Mouse (Mus musculus): ENCODE results near the gene Tbx4. TPM values are rescaled to one million over a fixed set of nuclear protein-coding genes. Genes with fewer than 3 reads are reported as not detected.

Tbx4 gene
- total and polyA plus RNA-seq, 2 experiments from 2014 or later: 0.20 to 0.47 TPM

DNA sequence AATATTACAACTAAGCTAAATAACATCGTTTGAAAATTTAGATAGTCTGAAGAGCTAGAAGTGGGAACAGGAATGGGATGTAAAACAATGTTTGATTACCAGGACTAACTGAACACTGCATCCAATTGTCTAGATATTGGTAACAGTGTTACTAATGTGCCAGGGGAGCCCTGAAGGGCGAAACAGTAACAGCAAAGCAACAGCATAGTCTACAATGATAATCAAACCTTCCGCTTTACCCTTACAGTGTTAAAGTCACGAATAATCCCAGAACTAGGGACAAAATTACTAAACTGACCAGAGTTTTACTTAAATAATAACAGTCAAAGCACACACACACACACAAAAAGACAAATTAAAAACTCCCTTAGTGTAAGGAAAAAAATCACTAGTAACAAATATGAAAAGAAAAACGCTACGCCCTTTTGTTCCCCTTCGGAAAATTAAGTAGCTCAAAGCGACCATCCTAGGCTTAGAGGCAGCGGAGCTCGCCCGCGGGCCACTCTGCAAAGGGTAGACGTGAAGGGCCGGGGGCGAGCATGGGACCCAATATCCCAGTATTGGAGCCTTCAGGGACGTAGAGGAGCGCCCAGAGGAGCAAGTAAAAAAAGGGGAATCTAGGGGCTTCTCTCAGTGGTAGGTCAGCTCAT lies 1.7 kb downstream of the Tbx4 start:
- no peak for ATAC-seq

DNA sequence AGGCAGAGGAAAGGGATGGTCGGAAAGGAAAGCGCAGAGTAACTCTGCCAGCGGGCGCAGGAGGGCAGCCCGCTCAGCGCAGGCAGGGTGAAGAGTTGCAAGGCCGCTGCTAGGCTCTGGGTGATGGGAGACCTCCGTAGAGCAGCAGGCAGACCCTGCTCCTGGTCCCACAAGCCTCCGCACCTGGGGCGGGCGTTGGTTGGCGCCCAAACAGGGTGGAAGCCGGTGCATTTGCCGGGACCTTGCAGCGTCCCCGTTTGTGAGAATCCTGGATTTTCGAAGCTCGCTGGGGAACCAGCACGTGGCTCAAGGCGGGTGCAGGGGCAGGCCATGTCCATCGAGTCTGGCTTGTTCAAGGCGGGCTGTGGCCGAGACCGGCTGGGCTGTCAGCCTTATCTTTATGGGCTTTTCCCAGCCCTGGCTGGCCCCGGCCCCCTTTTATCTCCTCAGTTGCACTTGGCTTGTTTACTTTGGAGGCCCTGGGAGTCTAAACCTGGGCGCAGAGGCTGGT lies 2.3 kb downstream of the Tbx4 start:
- Histone ChIP-seq H3K27ac (no peak overlapping the region), H3K4me1 (ENCODE audit: insufficient read depth, low read length) (no peaks in the 10 kb centered on the region), H3K9ac (replicated peaks; ENCODE audit: low read length) (no peak overlapping the region), H3K36me3 (ENCODE audit: insufficient read depth, low read length) (no peaks in the 10 kb centered on the region), H3K27me3 (ENCODE audit: insufficient read depth, low read length) (peaks cover 81% of the 10 kb centered on the region), H3K4me3 (ENCODE audit: low read length) (no peak overlapping the region), H3K9me3 (ENCODE audit: low read length) (no peaks in the 10 kb centered on the region), H3K4me2 (ENCODE audit: low read depth, low read length) (no peak overlapping the region)
- DNase-seq (ENCODE audit: low spot score) (no peak), ATAC-seq (no peak)
- TF ChIP-seq CTCF (IDR thresholded peaks at IDR 0.05; ENCODE audit: low read depth): no peak
- 4% methylated on average over 26 of the region's 26 CpGs for WGBS

More for the DNA sequence above, 1.7 kb downstream of the Tbx4 start:
- WGBS: 4% methylated on average over 17 of the region's 17 CpGs
- Histone ChIP-seq H3K4me1 (ENCODE audit: insufficient read depth, low read length) (no peaks in the 10 kb centered on the region), H3K36me3 (ENCODE audit: insufficient read depth, low read length) (no peaks in the 10 kb centered on the region), H3K4me2 (ENCODE audit: low read depth, low read length) (no peak overlapping the region), H3K9me3 (ENCODE audit: low read length) (no peaks in the 10 kb centered on the region), H3K27me3 (ENCODE audit: insufficient read depth, low read length) (peaks cover 75% of the 10 kb centered on the region), H3K4me3 (ENCODE audit: low read length) (no peak overlapping the region), H3K9ac (replicated peaks; ENCODE audit: low read length) (no peak overlapping the region), H3K27ac (no peak overlapping the region)
- TF ChIP-seq CTCF (IDR thresholded peaks at IDR 0.05; ENCODE audit: low read depth): no peak
- no peak for DNase-seq (ENCODE audit: low spot score)

DNA sequence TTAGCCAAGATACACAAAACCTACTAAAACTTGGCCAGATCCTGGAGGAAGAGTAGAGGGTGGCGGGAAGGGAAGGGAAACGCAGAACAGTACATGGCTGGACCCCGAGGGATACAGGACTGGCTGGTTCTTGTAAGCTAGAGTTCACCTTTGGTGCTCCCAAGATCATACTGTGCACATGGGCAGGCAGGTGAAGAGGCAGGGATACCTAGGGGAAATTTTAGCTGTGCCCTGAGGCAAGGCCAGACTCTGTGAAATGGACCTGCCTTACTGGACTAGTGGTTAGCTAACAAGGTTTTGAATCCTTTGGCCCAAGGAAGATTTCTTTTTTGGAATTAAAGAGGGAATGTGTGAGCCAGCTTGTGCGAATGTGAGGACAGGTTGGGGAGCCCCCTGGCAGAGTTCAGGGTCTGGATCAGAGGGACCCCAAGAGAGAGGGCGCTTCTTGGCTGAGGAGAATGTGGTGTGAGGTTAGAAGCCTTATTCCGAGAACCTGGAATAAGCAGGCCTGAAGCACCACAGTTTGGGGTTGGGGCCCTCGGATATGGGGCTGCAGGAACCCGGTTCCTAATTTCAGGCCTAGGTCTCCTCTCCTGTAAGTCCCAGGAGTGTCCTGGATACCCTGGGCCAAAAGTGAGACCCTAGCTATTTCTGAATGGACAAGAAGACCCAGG lies 3.0 kb downstream of the Tbx4 start:
- ATAC-seq (no peak), DNase-seq (ENCODE audit: low spot score) (no peak)
- Histone ChIP-seq H3K27me3 (ENCODE audit: insufficient read depth, low read length) (peaks cover 87% of the 10 kb centered on the region), H3K36me3 (ENCODE audit: insufficient read depth, low read length) (no peaks in the 10 kb centered on the region), H3K27ac (no peak overlapping the region), H3K4me2 (ENCODE audit: low read depth, low read length) (no peak overlapping the region), H3K9me3 (ENCODE audit: low read length) (no peaks in the 10 kb centered on the region), H3K4me3 (ENCODE audit: low read length) (no peak overlapping the region), H3K9ac (replicated peaks; ENCODE audit: low read length) (no peak overlapping the region), H3K4me1 (ENCODE audit: insufficient read depth, low read length) (no peaks in the 10 kb centered on the region)
- TF ChIP-seq CTCF (IDR thresholded peaks at IDR 0.05; ENCODE audit: low read depth): no peak
- WGBS: 29% methylated on average over 8 of the region's 8 CpGs

DNA sequence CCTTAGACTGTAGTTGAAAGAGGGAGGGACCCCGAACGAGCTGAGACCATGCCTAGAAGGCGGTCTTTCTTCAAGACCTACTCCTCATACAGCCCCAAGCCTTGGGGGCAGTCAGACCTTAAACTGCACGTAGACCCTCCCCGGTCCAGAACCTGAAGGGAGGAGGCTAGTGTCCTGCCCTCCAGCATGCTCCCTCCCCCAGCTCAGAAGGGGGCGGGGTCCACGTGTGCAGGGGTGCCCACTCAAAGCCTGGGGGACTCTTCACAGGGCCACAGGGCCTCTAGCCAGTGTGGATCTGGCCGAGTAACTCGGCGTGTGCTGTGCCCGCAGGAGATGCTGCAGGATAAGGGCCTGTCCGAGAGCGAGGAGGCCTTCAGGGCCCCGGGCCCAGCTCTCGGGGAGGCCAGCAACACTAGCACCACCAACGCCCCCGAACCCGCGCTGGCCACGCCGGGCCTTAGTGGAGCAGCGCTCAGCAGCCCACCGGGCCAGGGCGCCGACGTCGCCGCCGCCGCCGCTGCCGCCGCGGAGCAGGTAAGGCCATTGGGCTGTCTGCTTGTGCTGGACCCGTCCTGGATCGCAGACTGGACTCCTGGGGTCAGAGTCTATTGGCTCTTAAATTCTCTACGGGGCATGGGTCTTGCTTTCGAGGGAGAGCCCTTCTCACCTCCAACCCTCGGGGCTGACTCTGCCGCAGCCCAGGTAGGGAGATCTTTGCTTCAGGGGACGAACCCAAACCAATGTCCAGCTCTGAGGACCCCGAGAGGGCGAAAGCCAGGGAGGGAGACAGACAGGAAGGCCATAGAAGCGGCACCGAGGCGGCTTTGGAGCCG lies 3.7 kb downstream of the Tbx4 start:
- H3K4me2 ChIP-seq (ENCODE audit: low read depth, low read length): no peak overlapping the region
- H3K9ac ChIP-seq (replicated peaks; ENCODE audit: low read length): no peak overlapping the region
- DNase-seq (ENCODE audit: low spot score): no peak
- no peak overlapping the region for H3K4me3 ChIP-seq (ENCODE audit: low read length)
- H3K27me3 ChIP-seq (ENCODE audit: insufficient read depth, low read length): peaks cover 80% of the 10 kb centered on the region
- H3K27ac ChIP-seq: no peak overlapping the region
- no peaks in the 10 kb centered on the region for H3K9me3 ChIP-seq (ENCODE audit: low read length)
- TF ChIP-seq CTCF (IDR thresholded peaks at IDR 0.05; ENCODE audit: low read depth): no peak
- H3K4me1 ChIP-seq (ENCODE audit: insufficient read depth, low read length): no peaks in the 10 kb centered on the region
- 4% methylated on average over 47 of the region's 47 CpGs for WGBS
- ATAC-seq: no peak
- no peaks in the 10 kb centered on the region for H3K36me3 ChIP-seq (ENCODE audit: insufficient read depth, low read length)

DNA sequence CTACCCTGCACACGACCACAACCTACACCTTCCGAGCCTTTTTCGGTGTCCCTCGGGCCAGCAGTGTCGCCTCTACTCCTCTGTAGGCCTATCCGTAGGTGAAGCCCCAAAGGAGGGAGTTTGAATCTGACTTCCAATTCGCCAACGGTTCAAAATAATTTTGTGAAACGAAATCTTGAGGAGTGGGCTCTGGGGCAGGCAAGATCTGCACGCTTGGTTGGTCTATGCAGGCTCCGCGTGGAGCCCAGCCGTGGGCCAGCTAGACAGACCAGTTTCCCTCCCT lies 4.3 kb downstream of the Tbx4 start:
- Histone ChIP-seq H3K9me3 (ENCODE audit: low read length) (no peaks in the 10 kb centered on the region), H3K27ac (no peak overlapping the region), H3K4me2 (ENCODE audit: low read depth, low read length) (no peak overlapping the region), H3K36me3 (ENCODE audit: insufficient read depth, low read length) (no peaks in the 10 kb centered on the region), H3K27me3 (ENCODE audit: insufficient read depth, low read length) (peaks cover 79% of the 10 kb centered on the region), H3K9ac (replicated peaks; ENCODE audit: low read length) (no peak overlapping the region), H3K4me1 (ENCODE audit: insufficient read depth, low read length) (no peaks in the 10 kb centered on the region), H3K4me3 (ENCODE audit: low read length) (no peak overlapping the region)
- 1% methylated on average over 13 of the region's 13 CpGs for WGBS
- no peak for TF ChIP-seq CTCF (IDR thresholded peaks at IDR 0.05; ENCODE audit: low read depth)
- no peak for DNase-seq (ENCODE audit: low spot score)
- no peak for ATAC-seq

DNA sequence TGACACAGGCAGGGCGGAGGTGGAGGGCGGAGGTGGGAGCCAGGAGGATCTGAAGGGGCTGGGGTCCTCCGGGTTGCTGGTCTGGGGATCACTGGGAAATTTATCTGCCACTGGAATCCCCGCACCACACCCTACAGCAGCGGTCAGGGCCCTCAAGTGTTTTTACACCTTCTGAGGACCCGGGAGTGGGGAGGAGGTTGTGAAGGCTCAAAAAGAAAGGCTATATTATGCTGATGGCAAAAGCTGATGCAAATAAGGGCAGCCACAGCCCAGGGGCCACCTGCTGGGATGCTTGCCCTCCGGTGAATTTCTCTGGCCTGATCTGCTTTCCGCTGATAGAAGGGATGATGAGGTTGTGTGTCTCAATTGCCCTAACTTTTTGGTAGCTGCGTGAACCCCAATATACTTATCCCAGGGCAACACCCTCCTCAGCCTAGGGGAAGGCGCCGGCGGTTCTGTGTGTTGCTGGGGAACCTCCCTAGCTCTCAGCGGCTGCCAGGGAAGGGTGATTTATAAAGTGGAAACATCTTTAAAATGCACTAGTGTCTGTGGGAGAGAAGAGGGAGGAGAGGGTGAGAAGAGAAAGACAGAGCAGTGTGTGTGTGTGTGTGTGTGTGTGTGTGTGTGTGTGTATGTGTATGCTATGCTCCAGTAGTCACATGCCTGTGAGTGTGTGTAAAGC lies 4.9 kb downstream of the Tbx4 start:
- Histone ChIP-seq H3K27me3 (ENCODE audit: insufficient read depth, low read length) (peaks cover 79% of the 10 kb centered on the region), H3K9ac (replicated peaks; ENCODE audit: low read length) (no peak overlapping the region), H3K4me1 (ENCODE audit: insufficient read depth, low read length) (no peaks in the 10 kb centered on the region), H3K36me3 (ENCODE audit: insufficient read depth, low read length) (no peaks in the 10 kb centered on the region), H3K4me2 (ENCODE audit: low read depth, low read length) (no peak overlapping the region), H3K27ac (no peak overlapping the region), H3K9me3 (ENCODE audit: low read length) (no peaks in the 10 kb centered on the region), H3K4me3 (ENCODE audit: low read length) (no peak overlapping the region)
- ATAC-seq (no peak), DNase-seq (ENCODE audit: low spot score) (no peak)
- 4% methylated on average over 13 of the region's 13 CpGs for WGBS
- TF ChIP-seq CTCF (IDR thresholded peaks at IDR 0.05; ENCODE audit: low read depth): no peak
